Mouse (Mus musculus): ENCODE measurements around the gene Dlg2. TPM values are rescaled to one million over a fixed set of nuclear protein-coding genes. Genes with fewer than 3 reads are reported as not detected.
A peak's percentile ranks its signal among the peaks of the same experiment; 100 is the strongest.

Gene Dlg2
- polyA plus RNA-seq, 1 experiment from 2014 or later = 3.8 TPM

GRCm38 (mm10) chr7:92066851-92067250, 1590.4 kb downstream of the Dlg2 start:
- Histone ChIP-seq H3K27me3 (ENCODE audit: insufficient read depth, poor library complexity, severe bottlenecking) (no peaks in the 10 kb centered on the region), H3K36me3 (no peaks in the 10 kb centered on the region), H3K4me3 (no peak overlapping the region), H3K27ac (no peak overlapping the region), H3K9me3 (no peaks in the 10 kb centered on the region), H3K4me1 (no peaks in the 10 kb centered on the region)
- no peak for DNase-seq (ENCODE audit: low spot score)
- WGBS = 73% methylated on average over 4 of the region's 4 CpGs

GRCm38 (mm10) chr7:92087429-92087828, 1611.0 kb downstream of the Dlg2 start:
- H3K9me3 ChIP-seq = no peaks in the 10 kb centered on the region
- WGBS = 62% methylated on average over 2 of the region's 3 CpGs
- H3K36me3 ChIP-seq = no peaks in the 10 kb centered on the region
- no peaks in the 10 kb centered on the region for H3K27me3 ChIP-seq (ENCODE audit: insufficient read depth, poor library complexity, severe bottlenecking)
- no peak overlapping the region for H3K27ac ChIP-seq
- H3K4me3 ChIP-seq = no peak overlapping the region
- no peaks in the 10 kb centered on the region for H3K4me1 ChIP-seq
- no peak for DNase-seq (ENCODE audit: low spot score)

GRCm38 (mm10) chr7:92093860-92094259, 1617.4 kb downstream of the Dlg2 start:
- H3K36me3 ChIP-seq = no peaks in the 10 kb centered on the region
- no peaks in the 10 kb centered on the region for H3K9me3 ChIP-seq
- no peaks in the 10 kb centered on the region for H3K4me1 ChIP-seq
- no peak overlapping the region for H3K27ac ChIP-seq
- DNase-seq (ENCODE audit: low spot score) = peak; percentile 88
- H3K4me3 ChIP-seq = no peak overlapping the region
- WGBS = 3% methylated on average over 3 of the region's 3 CpGs
- H3K27me3 ChIP-seq (ENCODE audit: insufficient read depth, poor library complexity, severe bottlenecking) = no peaks in the 10 kb centered on the region

- no peaks in the 10 kb centered on the region for H3K27me3 ChIP-seq (ENCODE audit: insufficient read depth, poor library complexity, severe bottlenecking)
- DNase-seq (ENCODE audit: low spot score) = no peak
- no peaks in the 10 kb centered on the region for H3K4me1 ChIP-seq
- no peak overlapping the region for H3K4me3 ChIP-seq
- no peak overlapping the region for H3K27ac ChIP-seq
- H3K9me3 ChIP-seq = no peaks in the 10 kb centered on the region
- no peaks in the 10 kb centered on the region for H3K36me3 ChIP-seq
- WGBS = 63% methylated on average over 3 of the region's 3 CpGs
Observed at GRCm38 (mm10) chr7:92095198-92095597, 1618.7 kb downstream of the Dlg2 start.

- no peaks in the 10 kb centered on the region for H3K36me3 ChIP-seq
- H3K27ac ChIP-seq = no peak overlapping the region
- DNase-seq (ENCODE audit: low spot score) = no peak
- H3K27me3 ChIP-seq (ENCODE audit: insufficient read depth, poor library complexity, severe bottlenecking) = no peaks in the 10 kb centered on the region
- 79% methylated on average over 2 of the region's 2 CpGs for WGBS
- H3K9me3 ChIP-seq = no peaks in the 10 kb centered on the region
- H3K4me1 ChIP-seq = no peaks in the 10 kb centered on the region
- no peak overlapping the region for H3K4me3 ChIP-seq
Observed at GRCm38 (mm10) chr7:92100847-92101246, 1624.4 kb downstream of the Dlg2 start.

- 15% methylated on average over 4 of the region's 4 CpGs for WGBS
- Histone ChIP-seq H3K4me3 (no peak overlapping the region), H3K36me3 (no peaks in the 10 kb centered on the region), H3K9me3 (no peaks in the 10 kb centered on the region), H3K27me3 (ENCODE audit: insufficient read depth, poor library complexity, severe bottlenecking) (no peaks in the 10 kb centered on the region), H3K4me1 (no peaks in the 10 kb centered on the region), H3K27ac (no peak overlapping the region)
- no peak for DNase-seq (ENCODE audit: low spot score)
Observed at GRCm38 (mm10) chr7:92102892-92103543, 1626.5 kb downstream of the Dlg2 start.

- H3K27me3 ChIP-seq (ENCODE audit: insufficient read depth, poor library complexity, severe bottlenecking) = no peaks in the 10 kb centered on the region
- H3K27ac ChIP-seq = no peak overlapping the region
- WGBS = 37% methylated on average over 2 of the region's 2 CpGs
- no peaks in the 10 kb centered on the region for H3K9me3 ChIP-seq
- H3K4me1 ChIP-seq = no peaks in the 10 kb centered on the region
- no peak for DNase-seq (ENCODE audit: low spot score)
- no peak overlapping the region for H3K4me3 ChIP-seq
- H3K36me3 ChIP-seq = no peaks in the 10 kb centered on the region
Observed at GRCm38 (mm10) chr7:92105477-92105876, 1629.0 kb downstream of the Dlg2 start.

GRCm38 (mm10) chr7:92105956-92106355, 1629.5 kb downstream of the Dlg2 start:
- no peak overlapping the region for H3K27ac ChIP-seq
- no peaks in the 10 kb centered on the region for H3K36me3 ChIP-seq
- H3K27me3 ChIP-seq (ENCODE audit: insufficient read depth, poor library complexity, severe bottlenecking) = no peaks in the 10 kb centered on the region
- H3K4me1 ChIP-seq = no peaks in the 10 kb centered on the region
- 61% methylated on average over 2 of the region's 2 CpGs for WGBS
- no peak for DNase-seq (ENCODE audit: low spot score)
- no peaks in the 10 kb centered on the region for H3K9me3 ChIP-seq
- H3K4me3 ChIP-seq = no peak overlapping the region

GRCm38 (mm10) chr7:92113065-92113464, 1636.6 kb downstream of the Dlg2 start:
- Histone ChIP-seq H3K4me3 (no peak overlapping the region), H3K27me3 (ENCODE audit: insufficient read depth, poor library complexity, severe bottlenecking) (no peaks in the 10 kb centered on the region), H3K36me3 (no peaks in the 10 kb centered on the region), H3K9me3 (no peaks in the 10 kb centered on the region), H3K27ac (no peak overlapping the region), H3K4me1 (peaks cover 6% of the 10 kb centered on the region; the same call in 1 of the 2 replicates)
- WGBS = 83% methylated on average over 4 of the region's 4 CpGs
- DNase-seq (ENCODE audit: low spot score) = no peak

- WGBS = 70% methylated on average over 5 of the region's 5 CpGs
- no peaks in the 10 kb centered on the region for H3K9me3 ChIP-seq
- no peaks in the 10 kb centered on the region for H3K27me3 ChIP-seq (ENCODE audit: insufficient read depth, poor library complexity, severe bottlenecking)
- no peaks in the 10 kb centered on the region for H3K36me3 ChIP-seq
- DNase-seq (ENCODE audit: low spot score) = no peak
- H3K4me1 ChIP-seq = peaks cover 6% of the 10 kb centered on the region; the same call in 1 of the 2 replicates
- H3K27ac ChIP-seq = no peak overlapping the region
- H3K4me3 ChIP-seq = no peak overlapping the region
Observed at GRCm38 (mm10) chr7:92115237-92115871, 1638.9 kb downstream of the Dlg2 start.

GRCm38 (mm10) chr7:92123276-92123675, 1646.8 kb downstream of the Dlg2 start:
- Histone ChIP-seq H3K27me3 (ENCODE audit: insufficient read depth, poor library complexity, severe bottlenecking) (no peaks in the 10 kb centered on the region), H3K4me1 (no peaks in the 10 kb centered on the region), H3K4me3 (no peak overlapping the region), H3K27ac (no peak overlapping the region), H3K9me3 (no peaks in the 10 kb centered on the region), H3K36me3 (no peaks in the 10 kb centered on the region)
- 54% methylated on average over 2 of the region's 2 CpGs for WGBS
- no peak for DNase-seq (ENCODE audit: low spot score)

GRCm38 (mm10) chr7:92125886-92126285, 1649.4 kb downstream of the Dlg2 start:
- DNase-seq (ENCODE audit: low spot score) = no peak
- Histone ChIP-seq H3K27ac (no peak overlapping the region), H3K36me3 (no peaks in the 10 kb centered on the region), H3K4me3 (no peak overlapping the region), H3K9me3 (no peaks in the 10 kb centered on the region), H3K4me1 (no peaks in the 10 kb centered on the region), H3K27me3 (ENCODE audit: insufficient read depth, poor library complexity, severe bottlenecking) (no peaks in the 10 kb centered on the region)
- WGBS = 46% methylated on average over 3 of the region's 3 CpGs

- no peak overlapping the region for H3K4me3 ChIP-seq
- no peaks in the 10 kb centered on the region for H3K27me3 ChIP-seq (ENCODE audit: insufficient read depth, poor library complexity, severe bottlenecking)
- H3K27ac ChIP-seq = no peak overlapping the region
- no peak for DNase-seq (ENCODE audit: low spot score)
- H3K9me3 ChIP-seq = no peaks in the 10 kb centered on the region
- WGBS = 81% methylated on average over 3 of the region's 3 CpGs
- H3K36me3 ChIP-seq = no peaks in the 10 kb centered on the region
- no peaks in the 10 kb centered on the region for H3K4me1 ChIP-seq
Observed at GRCm38 (mm10) chr7:92134301-92134700, 1657.8 kb downstream of the Dlg2 start.

- DNase-seq (ENCODE audit: low spot score) = no peak
- H3K36me3 ChIP-seq = no peaks in the 10 kb centered on the region
- WGBS = 46% methylated on average over 2 of the region's 2 CpGs
- no peak overlapping the region for H3K27ac ChIP-seq
- H3K4me3 ChIP-seq = no peak overlapping the region
- no peaks in the 10 kb centered on the region for H3K27me3 ChIP-seq (ENCODE audit: insufficient read depth, poor library complexity, severe bottlenecking)
- no peaks in the 10 kb centered on the region for H3K9me3 ChIP-seq
- H3K4me1 ChIP-seq = no peaks in the 10 kb centered on the region
Observed at GRCm38 (mm10) chr7:92135624-92136023, 1659.2 kb downstream of the Dlg2 start.
